Mouse (Mus musculus): ENCODE results near the gene Fem1b. TPM values are rescaled to one million over a fixed set of nuclear protein-coding genes. Genes with fewer than 3 reads are reported as not detected.

Fem1b gene
- polyA plus RNA-seq (2014; fragmentation: Illumina TruSeq; extraction: RNeasy Lipid Tissue Mini Kit (QIAGEN cat#74804); ENCODE audit: low read depth, low replicate concordance): 35.5 TPM

GRCm38 (mm10) chr9:62811516-62812121 is at the start of gene Fem1b:
Gene Fem1b (minus strand): TSS chr9:62811934.

GRCm38 (mm10) chr9:62857719-62858261 is 46.1 kb upstream of the Fem1b start, which contains the start of gene Calml4:
Gene Calml4 (plus strand): TSS chr9:62858080.

GRCm38 (mm10) chr9:62838506-62839171 is 26.9 kb upstream of the Fem1b start, which contains the start of gene Cln6:
Gene Cln6 (plus strand): TSS chr9:62838785.

Other genes with a start within 250 kb of the Fem1b start
- not detected for gene Itga11, start 134.1 kb downstream of the Fem1b start, polyA plus RNA-seq (2014; fragmentation: Illumina TruSeq; extraction: RNeasy Lipid Tissue Mini Kit (QIAGEN cat#74804); ENCODE audit: low read depth, low replicate concordance)
- 12.3 TPM for gene Cln6, start 26.9 kb upstream of the Fem1b start, polyA plus RNA-seq (2014; fragmentation: Illumina TruSeq; extraction: RNeasy Lipid Tissue Mini Kit (QIAGEN cat#74804); ENCODE audit: low read depth, low replicate concordance)
- gene Calml4, start 46.1 kb upstream of the Fem1b start, polyA plus RNA-seq (2014; fragmentation: Illumina TruSeq; extraction: RNeasy Lipid Tissue Mini Kit (QIAGEN cat#74804); ENCODE audit: low read depth, low replicate concordance): 648 TPM
- gene Pias1, start 176.0 kb upstream of the Fem1b start, polyA plus RNA-seq (2014; fragmentation: Illumina TruSeq; extraction: RNeasy Lipid Tissue Mini Kit (QIAGEN cat#74804); ENCODE audit: low read depth, low replicate concordance): 23.9 TPM

All from kidney, adult 10 weeks (tissue).